Mouse (Mus musculus) liver, embryonic 12.5 days (tissue): ENCODE data around the gene Ass1. TPM values are rescaled to one million over a fixed set of nuclear protein-coding genes. Genes with fewer than 3 reads are reported as not detected.
"Not testable (repeated sequence)": the region's sequence is repeated elsewhere in the genome, so short reads cannot be mapped to it uniquely, and the experiment has no call there.

ENCODE experiments used
- ATAC-seq: fragments of 200-750 bp; cut with Nextera tagmentation; 2 replicates; pipeline ENCODE4 v1.8.0; 2017; ENCODE audit warnings: moderate number of reproducible peaks, mild to moderate bottlenecking, moderate library complexity
- H3K27ac ChIP-seq: fragments of 300-500 bp; sonication (generic); 2 replicates; pipeline ENCODE4 v1.5.1; 2016; ENCODE audit warnings: mild to moderate bottlenecking
- H3K27me3 ChIP-seq: fragments of 300-500 bp; sonication (generic); replicated peaks from 2 replicates; pipeline ENCODE4 v1.6.1; 2016; ENCODE audit warnings: mild to moderate bottlenecking, moderate library complexity
- H3K36me3 ChIP-seq: fragments of 300-500 bp; sonication (generic); 2 replicates; pipeline ENCODE4 v1.6.1; 2016; ENCODE audit warnings: mild to moderate bottlenecking, moderate library complexity
- H3K4me1 ChIP-seq: fragments of 300-500 bp; sonication (generic); 2 replicates; pipeline ENCODE4 v1.6.1; 2016
- H3K4me2 ChIP-seq: fragments of 300-500 bp; sonication (generic); 2 replicates; pipeline ENCODE4 v1.6.1; 2016; ENCODE audit warnings: mild to moderate bottlenecking, moderate library complexity
- H3K4me3 ChIP-seq: fragments of 300-500 bp; sonication (generic); 2 replicates; pipeline ENCODE4 v1.5.1; 2016; ENCODE audit warnings: mild to moderate bottlenecking, moderate library complexity
- H3K9ac ChIP-seq: fragments of 300-500 bp; sonication (generic); 2 replicates; pipeline ENCODE4 v1.6.1; 2016; ENCODE audit warnings: mild to moderate bottlenecking, moderate library complexity
- H3K9me3 ChIP-seq: fragments of 300-500 bp; sonication (generic); replicated peaks from 2 replicates; pipeline ENCODE4 v1.6.1; 2016; ENCODE audit warnings: mild to moderate bottlenecking, moderate library complexity
- WGBS: fragments of 180-500 bp; shearing (Covaris S2); methylation state at CpG from one replicate; pipeline ENCODE4 v1.1.7; 2016; ENCODE audit not compliant: insufficient replicate concordance; 5-methylcytosine and 5-hydroxymethylcytosine counted together
- polyA plus RNA-seq: library from polyadenylated mRNA; unstranded; fragments of >200 nt; fragmentation: Nextera tagmentation; extraction: Ambion mirVana; gene quantifications from 2 replicates; pipeline ENCODE4 v1.2.1, GENCODE M21; 2016

Gene Ass1
- polyA plus RNA-seq, 1 experiment from 2014 or later, result 58.9 TPM

DNA sequence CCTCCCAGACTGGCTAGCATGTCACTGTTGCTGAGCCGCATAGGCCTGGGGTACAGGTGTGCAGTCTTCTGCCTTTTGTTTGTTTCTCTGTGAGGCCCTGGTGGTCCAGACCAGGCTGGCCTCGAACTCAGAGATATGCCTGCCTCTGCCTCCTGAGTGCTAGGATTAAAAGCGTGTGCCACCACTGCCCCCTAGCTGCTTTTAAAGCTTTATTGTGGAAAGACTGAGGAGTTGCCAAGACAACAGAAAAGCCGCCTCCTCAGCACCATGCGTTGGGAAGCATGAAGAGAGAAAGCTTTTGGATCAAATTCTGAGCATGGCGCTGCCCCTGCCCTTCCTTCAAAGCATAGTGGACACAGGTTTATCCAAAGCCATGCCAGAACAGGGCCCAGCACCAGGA, 38.8 kb downstream of the Ass1 start:
- Histone ChIP-seq H3K9me3 (no peaks in the 10 kb centered on the region), H3K27ac (no peak overlapping the region), H3K4me3 (no peak overlapping the region), H3K4me1 (no peaks in the 10 kb centered on the region), H3K4me2 (no peak overlapping the region), H3K9ac (no peak overlapping the region), H3K27me3 (no peaks in the 10 kb centered on the region), H3K36me3 (peaks cover 23% of the 10 kb centered on the region)
- ATAC-seq, result no peak
- 81% methylated on average over 6 of the region's 6 CpGs for WGBS

DNA sequence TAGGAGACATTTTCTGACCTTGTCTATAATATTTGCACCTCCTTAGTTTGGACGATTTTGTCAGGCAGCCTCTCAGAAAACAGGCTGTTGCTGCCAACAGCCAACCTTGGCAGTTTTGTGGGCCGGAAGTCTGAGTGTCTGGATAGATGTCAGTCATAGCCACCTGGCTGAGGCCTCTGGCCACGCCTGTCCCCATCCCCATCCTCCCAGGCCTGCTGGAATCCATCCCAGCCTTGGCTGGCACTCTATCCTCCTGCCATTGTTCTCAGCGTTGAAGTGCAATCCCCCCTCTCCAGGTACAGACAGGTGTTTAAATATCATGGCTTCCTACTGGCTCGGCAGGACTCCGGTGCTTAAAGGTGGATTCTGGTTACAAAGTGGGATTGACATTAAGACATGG, 41.3 kb downstream of the Ass1 start:
- no peaks in the 10 kb centered on the region for H3K4me1 ChIP-seq
- no peak overlapping the region for H3K4me3 ChIP-seq
- peaks cover 8% of the 10 kb centered on the region; the same call in 1 of the 2 replicates for H3K9me3 ChIP-seq
- no peaks in the 10 kb centered on the region for H3K27me3 ChIP-seq
- no peak overlapping the region for H3K9ac ChIP-seq
- 70% methylated on average over 6 of the region's 6 CpGs for WGBS
- no peak overlapping the region for H3K4me2 ChIP-seq
- peaks cover 41% of the 10 kb centered on the region for H3K36me3 ChIP-seq
- ATAC-seq, result no peak
- H3K27ac ChIP-seq, result no peak overlapping the region

DNA sequence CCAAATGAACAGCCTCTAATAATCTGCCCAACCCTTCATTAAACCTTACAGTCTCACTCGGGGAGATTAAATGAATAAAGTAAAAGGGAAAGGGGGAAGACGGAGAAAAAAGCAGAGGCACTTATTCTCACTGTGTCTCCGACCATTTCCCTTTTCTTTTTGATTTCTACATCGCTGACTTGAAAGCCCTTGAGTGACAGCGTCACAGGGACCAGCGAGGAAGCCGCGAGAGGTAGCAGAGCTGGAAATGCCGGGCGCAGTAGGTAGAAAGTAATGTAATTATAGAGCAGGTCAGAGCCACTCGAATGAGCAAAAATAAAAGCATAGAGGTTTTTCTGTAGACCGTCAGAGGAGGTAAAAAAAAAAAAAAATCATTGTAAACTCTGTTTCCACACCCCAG, 46.5 kb downstream of the Ass1 start:
- no peak for ATAC-seq
- WGBS, result 67% methylated on average over 12 of the region's 12 CpGs
- peaks cover 46% of the 10 kb centered on the region for H3K36me3 ChIP-seq

DNA sequence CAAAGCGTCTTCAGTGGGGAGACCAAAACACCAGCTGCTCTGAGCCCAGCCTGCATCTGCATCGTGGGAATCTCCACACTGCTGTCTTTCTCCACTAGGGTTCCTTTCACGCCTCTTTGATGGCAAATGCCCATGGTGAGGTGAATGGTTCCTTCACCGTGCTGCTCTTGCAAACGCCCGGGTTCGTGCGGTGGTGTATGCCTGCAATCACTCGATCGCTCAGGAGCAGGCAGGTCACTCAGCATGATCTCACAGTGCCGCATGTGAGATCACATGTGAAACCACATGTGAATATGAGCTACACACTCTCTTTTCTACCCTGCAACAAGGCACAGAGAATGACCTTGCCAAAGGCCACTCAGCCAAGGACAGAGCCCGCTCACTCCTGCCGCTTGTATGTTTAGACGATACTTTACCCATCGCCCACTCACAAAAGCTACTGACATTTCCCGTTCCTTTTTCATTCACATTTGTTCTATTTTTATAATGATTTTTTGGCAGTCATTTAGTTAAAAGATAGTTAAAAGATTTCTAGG, 51.9 kb downstream of the Ass1 start:
- Histone ChIP-seq H3K27ac (no peak overlapping the region), H3K9me3 (no peaks in the 10 kb centered on the region), H3K4me3 (no peak overlapping the region), H3K9ac (no peak overlapping the region), H3K27me3 (peaks cover 11% of the 10 kb centered on the region; the same call in 1 of the 2 replicates), H3K36me3 (peaks cover 10% of the 10 kb centered on the region; the same call in 1 of the 2 replicates), H3K4me2 (no peak overlapping the region), H3K4me1 (no peaks in the 10 kb centered on the region)
- ATAC-seq, result no peak
- WGBS, result 78% methylated on average over 16 of the region's 16 CpGs

More for the DNA sequence above, 46.5 kb downstream of the Ass1 start:
- Histone ChIP-seq H3K4me1 (no peaks in the 10 kb centered on the region), H3K9me3 (peaks cover 8% of the 10 kb centered on the region; the same call in 1 of the 2 replicates), H3K9ac (no peak overlapping the region), H3K4me3 (no peak overlapping the region), H3K4me2 (no peak overlapping the region), H3K27ac (no peak overlapping the region), H3K27me3 (no peaks in the 10 kb centered on the region)

DNA sequence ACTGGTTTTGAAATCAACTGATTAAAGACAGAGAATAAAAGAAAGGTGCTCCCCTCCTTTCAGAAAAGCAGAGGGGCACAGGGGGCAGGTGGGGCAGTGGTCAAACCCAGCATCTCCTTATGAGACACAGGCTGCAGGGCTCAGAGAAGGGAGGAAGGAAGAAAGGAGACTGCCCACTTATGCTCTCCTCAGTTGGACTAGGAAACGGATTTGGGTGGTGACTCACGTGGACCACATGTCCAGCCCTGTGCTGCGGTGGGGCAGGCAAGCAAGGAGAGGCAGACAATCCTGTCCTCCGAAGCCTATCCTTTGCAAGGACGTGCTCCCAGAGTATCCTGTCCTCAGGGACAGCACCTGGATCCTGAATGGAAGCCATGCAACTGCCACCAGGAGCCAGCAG, 54.6 kb downstream of the Ass1 start:
- peaks cover 11% of the 10 kb centered on the region; the same call in 1 of the 2 replicates for H3K27me3 ChIP-seq
- H3K4me1 ChIP-seq, result no peaks in the 10 kb centered on the region; the same call in 1 of the 2 replicates
- no peaks in the 10 kb centered on the region for H3K9me3 ChIP-seq
- no peak overlapping the region for H3K9ac ChIP-seq
- no peak overlapping the region for H3K27ac ChIP-seq
- H3K4me3 ChIP-seq, result no peak overlapping the region
- peaks cover 3% of the 10 kb centered on the region; the same call in 1 of the 2 replicates for H3K36me3 ChIP-seq
- ATAC-seq, result no peak
- 50% methylated on average over 5 of the region's 5 CpGs for WGBS
- H3K4me2 ChIP-seq, result no peak overlapping the region

DNA sequence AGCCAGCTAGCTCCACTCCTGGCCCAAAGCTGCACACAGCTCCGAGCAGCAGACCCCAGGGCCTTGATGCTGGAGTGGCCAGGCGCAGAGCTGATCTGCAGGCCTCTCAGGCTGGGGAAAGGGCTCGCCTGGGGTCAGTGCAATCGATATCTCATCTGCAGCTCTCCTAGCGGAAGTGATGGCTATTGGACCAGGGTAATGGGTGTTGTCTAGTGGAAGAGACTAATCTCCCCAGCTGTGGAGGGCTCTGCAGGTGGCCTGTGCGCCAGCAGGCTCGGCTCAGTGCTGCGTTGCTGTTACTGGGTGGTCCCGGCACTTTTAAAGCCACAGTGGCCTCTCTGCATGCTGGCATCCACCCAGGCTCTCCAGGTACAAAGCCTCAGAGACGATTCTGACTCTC, 55.8 kb downstream of the Ass1 start:
- Histone ChIP-seq H3K9me3 (no peaks in the 10 kb centered on the region), H3K4me3 (no peak overlapping the region), H3K4me1 (no peaks in the 10 kb centered on the region; the same call in 1 of the 2 replicates), H3K4me2 (no peak overlapping the region), H3K36me3 (no peaks in the 10 kb centered on the region), H3K27me3 (peaks cover 11% of the 10 kb centered on the region; the same call in 1 of the 2 replicates), H3K27ac (no peak overlapping the region), H3K9ac (no peak overlapping the region)
- 0 out of 2 replicates have a peak, but pooled peaks have one; percentile 34 for ATAC-seq
- 45% methylated on average over 10 of the region's 10 CpGs for WGBS

DNA sequence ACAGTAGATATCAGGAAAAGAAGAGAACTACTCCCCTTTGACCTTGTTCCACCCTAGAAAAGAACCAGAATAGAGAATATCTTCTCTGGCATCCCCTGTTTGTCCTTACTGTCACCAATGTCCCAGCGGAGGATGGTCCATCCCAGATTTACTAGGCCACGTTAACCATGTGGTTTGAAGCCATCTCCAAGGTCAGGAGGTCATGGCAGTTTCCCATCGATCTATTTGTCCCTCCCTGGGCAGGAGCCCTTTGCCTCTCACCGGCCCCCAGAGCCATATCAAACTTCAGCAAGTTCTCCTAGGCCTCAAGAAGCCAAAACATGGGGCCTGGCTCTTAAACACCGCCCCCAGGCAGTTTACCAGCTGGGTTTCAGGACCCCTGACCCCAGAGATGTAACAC, 60.2 kb downstream of the Ass1 start:
- Histone ChIP-seq H3K4me2 (no peak overlapping the region), H3K4me3 (no peak overlapping the region), H3K27me3 (0 out of 2 replicates have a peak, but pooled peaks cover 2% of the 10 kb centered on the region), H3K9ac (no peak overlapping the region), H3K9me3 (no peaks in the 10 kb centered on the region), H3K36me3 (no peaks in the 10 kb centered on the region), H3K27ac (peak overlapping the region; percentile 58; the same call in 1 of the 2 replicates), H3K4me1 (no peaks in the 10 kb centered on the region; the same call in 1 of the 2 replicates)
- ATAC-seq, result peak; percentile 46; the same call in 1 of the 2 replicates
- 65% methylated on average over 5 of the region's 5 CpGs for WGBS

DNA sequence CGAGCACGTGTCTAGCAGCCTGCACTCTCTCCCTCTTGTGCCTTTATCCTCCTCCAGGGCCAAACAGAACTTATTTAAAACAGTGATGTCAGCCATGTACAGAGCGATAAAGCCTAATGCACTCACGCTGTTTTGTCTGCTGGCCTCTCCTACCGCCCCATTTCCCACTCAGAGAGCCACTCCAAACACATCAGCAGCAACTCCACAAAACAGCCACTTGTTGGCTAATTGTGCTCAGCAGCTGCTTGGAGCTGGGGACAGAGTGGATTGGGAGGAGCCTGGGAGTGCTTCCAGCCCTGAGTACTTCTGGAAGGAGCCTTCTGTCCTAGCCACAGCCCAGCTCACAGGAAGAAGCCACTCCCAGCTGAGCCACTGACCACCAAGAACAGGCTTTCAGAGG, 67.0 kb downstream of the Ass1 start:
- H3K36me3 ChIP-seq, result no peaks in the 10 kb centered on the region
- no peaks in the 10 kb centered on the region for H3K27me3 ChIP-seq
- no peak overlapping the region for H3K4me3 ChIP-seq
- ATAC-seq, result no peak
- no peaks in the 10 kb centered on the region for H3K4me1 ChIP-seq
- H3K4me2 ChIP-seq, result no peak overlapping the region
- WGBS, result 63% methylated on average over 5 of the region's 5 CpGs
- no peak overlapping the region for H3K9ac ChIP-seq
- no peaks in the 10 kb centered on the region for H3K9me3 ChIP-seq
- H3K27ac ChIP-seq, result no peak overlapping the region

DNA sequence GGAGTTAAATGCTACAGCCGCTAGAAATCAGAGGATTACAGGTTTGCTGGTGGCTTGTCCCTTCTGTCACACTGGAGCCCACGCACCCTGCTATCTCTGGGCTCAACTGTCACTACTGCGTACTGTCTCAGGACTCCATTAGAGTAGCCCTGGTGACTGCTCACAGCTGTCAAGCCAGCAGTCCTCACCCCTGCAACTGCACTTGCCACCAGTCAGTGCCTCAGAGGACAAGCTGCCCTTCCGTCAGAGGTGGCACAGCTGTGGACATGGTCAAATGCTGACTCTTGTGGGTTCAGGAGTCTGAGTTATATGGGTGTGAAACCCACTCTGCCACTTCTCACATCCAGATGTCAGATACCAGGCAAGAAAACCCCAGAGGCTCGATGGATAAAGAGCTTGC, 68.7 kb downstream of the Ass1 start:
- no peaks in the 10 kb centered on the region for H3K27me3 ChIP-seq
- H3K9me3 ChIP-seq, result no peaks in the 10 kb centered on the region
- no peak for ATAC-seq
- H3K9ac ChIP-seq, result no peak overlapping the region
- H3K4me2 ChIP-seq, result no peak overlapping the region
- no peaks in the 10 kb centered on the region for H3K4me1 ChIP-seq
- no peak overlapping the region for H3K4me3 ChIP-seq
- H3K27ac ChIP-seq, result no peak overlapping the region
- H3K36me3 ChIP-seq, result no peaks in the 10 kb centered on the region
- WGBS, result 54% methylated on average over 5 of the region's 5 CpGs

DNA sequence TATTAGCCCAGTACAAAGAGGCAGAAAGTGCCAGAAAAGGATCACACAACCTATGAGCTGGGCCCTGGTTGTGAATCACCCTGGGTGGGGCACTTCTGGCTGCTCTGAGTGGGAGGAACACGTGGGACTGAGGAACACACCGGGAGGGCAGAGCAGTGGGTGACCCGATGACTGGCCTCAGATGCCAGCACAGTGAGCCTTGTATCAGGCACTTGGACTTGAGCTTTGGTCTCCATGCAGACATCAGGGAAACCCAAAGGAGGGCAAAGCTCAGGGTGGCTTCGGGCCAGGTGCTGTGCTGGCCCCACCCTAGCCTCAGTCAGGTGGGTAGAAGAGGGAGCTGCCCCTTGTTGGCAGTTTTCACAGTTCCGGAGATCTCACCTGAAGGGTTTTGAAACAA, 71.6 kb downstream of the Ass1 start:
- H3K4me1 ChIP-seq, result no peaks in the 10 kb centered on the region
- no peak overlapping the region for H3K9ac ChIP-seq
- no peak overlapping the region for H3K27ac ChIP-seq
- no peak for ATAC-seq
- H3K4me2 ChIP-seq, result no peak overlapping the region
- H3K36me3 ChIP-seq, result no peaks in the 10 kb centered on the region
- H3K27me3 ChIP-seq, result no peaks in the 10 kb centered on the region
- H3K9me3 ChIP-seq, result no peaks in the 10 kb centered on the region
- WGBS, result 74% methylated on average over 5 of the region's 5 CpGs
- no peak overlapping the region for H3K4me3 ChIP-seq

DNA sequence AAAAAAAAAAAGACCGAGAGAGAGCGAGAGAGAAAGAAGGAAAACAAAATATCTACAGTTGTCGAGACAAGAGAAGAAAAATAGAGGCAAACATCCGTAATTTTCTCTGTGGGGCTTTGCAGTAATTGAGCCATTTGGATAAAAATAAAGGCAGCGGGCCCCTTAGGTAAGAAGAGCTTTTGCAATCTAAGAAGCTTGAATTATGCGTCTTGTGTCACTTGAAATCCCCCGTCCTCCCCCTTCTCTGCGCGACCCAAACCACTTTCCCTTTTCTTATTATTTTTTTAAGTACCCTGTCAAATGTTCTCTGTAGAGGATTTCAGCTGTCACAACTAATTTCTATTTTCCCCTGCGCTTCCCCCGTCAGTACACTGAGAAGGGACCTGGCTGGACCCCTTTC, 77.7 kb downstream of the Ass1 start:
- Histone ChIP-seq H3K9ac (no peak overlapping the region), H3K4me1 (no peaks in the 10 kb centered on the region), H3K27ac (no peak overlapping the region), H3K4me2 (no peak overlapping the region), H3K4me3 (no peak overlapping the region), H3K27me3 (no peaks in the 10 kb centered on the region; the same call in 1 of the 2 replicates), H3K9me3 (no peaks in the 10 kb centered on the region), H3K36me3 (no peaks in the 10 kb centered on the region)
- ATAC-seq, result no peak
- 65% methylated on average over 11 of the region's 11 CpGs for WGBS

DNA sequence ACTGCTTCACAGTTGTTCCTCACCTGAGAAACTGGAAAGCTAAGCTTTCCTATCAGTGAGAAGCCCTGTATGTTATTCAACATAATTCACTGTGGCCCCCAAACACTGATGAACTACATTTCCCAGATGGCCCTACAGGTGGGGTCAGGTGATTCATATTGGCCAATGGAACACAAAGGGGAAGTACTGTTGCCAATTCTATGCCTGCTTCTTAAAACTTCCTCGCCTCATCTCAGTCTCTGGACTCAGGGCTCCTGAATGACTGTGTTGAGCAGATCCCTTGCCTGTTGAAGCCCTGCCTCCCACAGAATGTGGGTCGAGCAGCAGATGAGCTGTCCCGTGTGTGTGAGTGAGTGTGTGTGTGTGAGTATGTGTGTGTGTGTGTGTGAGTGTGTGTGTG, 80.5 kb downstream of the Ass1 start:
- H3K36me3 ChIP-seq, result no peaks in the 10 kb centered on the region
- H3K9me3 ChIP-seq, result 0 out of 2 replicates have a peak, but pooled peaks cover 3% of the 10 kb centered on the region
- no peak overlapping the region for H3K4me3 ChIP-seq
- H3K9ac ChIP-seq, result no peak overlapping the region
- ATAC-seq, result no peak
- 54% methylated on average over 3 of the region's 3 CpGs for WGBS
- no peaks in the 10 kb centered on the region for H3K4me1 ChIP-seq
- H3K27ac ChIP-seq, result no peak overlapping the region
- H3K4me2 ChIP-seq, result no peak overlapping the region
- no peaks in the 10 kb centered on the region; the same call in 1 of the 2 replicates for H3K27me3 ChIP-seq

DNA sequence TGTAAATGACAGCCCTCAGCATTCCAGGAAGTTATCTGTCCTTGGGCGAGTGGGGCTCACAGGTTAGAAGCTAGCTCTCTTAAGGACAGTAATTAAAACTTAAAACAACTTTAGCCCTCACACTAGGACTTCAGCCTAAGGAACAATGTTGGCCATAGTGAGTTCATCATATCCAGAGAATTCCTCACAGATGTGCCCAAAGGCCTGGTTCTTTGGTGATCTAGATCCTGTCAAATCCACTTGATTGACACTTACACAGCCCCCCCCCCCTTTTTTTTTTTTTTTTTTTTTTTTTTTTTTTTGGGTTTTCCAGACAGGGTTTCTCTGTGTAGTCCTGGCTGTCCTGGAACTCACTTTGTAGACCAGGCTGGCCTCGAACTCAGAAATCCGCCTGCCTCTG, 81.3 kb downstream of the Ass1 start:
- not testable (repeated sequence) for H3K9ac ChIP-seq, H3K4me2 ChIP-seq, ATAC-seq, H3K4me3 ChIP-seq, H3K4me1 ChIP-seq, H3K27me3 ChIP-seq, H3K27ac ChIP-seq, H3K9me3 ChIP-seq, H3K36me3 ChIP-seq
- 80% methylated on average over 3 of the region's 3 CpGs for WGBS
